Mouse (Mus musculus): Measurements from ENCODE around the gene Cog8.
"Not testable (repeated sequence)": the region's sequence is repeated elsewhere in the genome, so short reads cannot be mapped to it uniquely, and the experiment has no call there.

Cog8 gene

GRCm38 (mm10) chr8:107023479-107023878, 33.0 kb downstream of the Cog8 start:
- no peaks in the 10 kb centered on the region for H3K27me3 ChIP-seq (ENCODE audit: control insufficient read depth, insufficient read depth, low read length, poor library complexity, severe bottlenecking)
- no peak for DNase-seq (ENCODE audit: low read depth, low spot score)
- H3K36me3 ChIP-seq (ENCODE audit: control insufficient read depth, insufficient read depth, low read length, poor library complexity, severe bottlenecking): no peaks in the 10 kb centered on the region

- Histone ChIP-seq H3K27me3 (ENCODE audit: control insufficient read depth, insufficient read depth, low read length, poor library complexity, severe bottlenecking) (no peaks in the 10 kb centered on the region), H3K36me3 (ENCODE audit: control insufficient read depth, insufficient read depth, low read length, poor library complexity, severe bottlenecking) (no peaks in the 10 kb centered on the region)
- no peak for DNase-seq (ENCODE audit: low read depth, low spot score)
These were observed 41.6 kb downstream of the Cog8 start for GRCm38 (mm10) chr8:107014915-107015314.

GRCm38 (mm10) chr8:107012666-107013065, 43.8 kb downstream of the Cog8 start:
- no peaks in the 10 kb centered on the region for H3K27me3 ChIP-seq (ENCODE audit: control insufficient read depth, insufficient read depth, low read length, poor library complexity, severe bottlenecking)
- DNase-seq (ENCODE audit: low read depth, low spot score): no peak
- H3K36me3 ChIP-seq (ENCODE audit: control insufficient read depth, insufficient read depth, low read length, poor library complexity, severe bottlenecking): 0 out of 2 replicates have a peak, but pooled peaks cover 1% of the 10 kb centered on the region

- 0 out of 2 replicates have a peak, but pooled peaks cover 1% of the 10 kb centered on the region for H3K36me3 ChIP-seq (ENCODE audit: control insufficient read depth, insufficient read depth, low read length, poor library complexity, severe bottlenecking)
- no peaks in the 10 kb centered on the region for H3K27me3 ChIP-seq (ENCODE audit: control insufficient read depth, insufficient read depth, low read length, poor library complexity, severe bottlenecking)
- DNase-seq (ENCODE audit: low read depth, low spot score): no peak
These were observed 48.7 kb downstream of the Cog8 start for GRCm38 (mm10) chr8:107007795-107008194.

GRCm38 (mm10) chr8:107002532-107002931, 54.0 kb downstream of the Cog8 start:
- H3K36me3 ChIP-seq (ENCODE audit: control insufficient read depth, insufficient read depth, low read length, poor library complexity, severe bottlenecking): no peaks in the 10 kb centered on the region
- peak; percentile 91 for DNase-seq (ENCODE audit: low read depth, low spot score)

GRCm38 (mm10) chr8:106999068-106999467, 57.4 kb downstream of the Cog8 start:
- no peak for DNase-seq (ENCODE audit: low read depth, low spot score)
- no peaks in the 10 kb centered on the region for H3K36me3 ChIP-seq (ENCODE audit: control insufficient read depth, insufficient read depth, low read length, poor library complexity, severe bottlenecking)

More at GRCm38 (mm10) chr8:107002532-107002931, 54.0 kb downstream of the Cog8 start:
- H3K27me3 ChIP-seq (ENCODE audit: control insufficient read depth, insufficient read depth, low read length, poor library complexity, severe bottlenecking): no peaks in the 10 kb centered on the region

GRCm38 (mm10) chr8:106997416-106997815, 59.1 kb downstream of the Cog8 start:
- Histone ChIP-seq H3K36me3 (ENCODE audit: control insufficient read depth, insufficient read depth, low read length, poor library complexity, severe bottlenecking) (no peaks in the 10 kb centered on the region), H3K27me3 (ENCODE audit: control insufficient read depth, insufficient read depth, low read length, poor library complexity, severe bottlenecking) (no peaks in the 10 kb centered on the region)
- no peak for DNase-seq (ENCODE audit: low read depth, low spot score)

More at GRCm38 (mm10) chr8:106999068-106999467, 57.4 kb downstream of the Cog8 start:
- no peaks in the 10 kb centered on the region for H3K27me3 ChIP-seq (ENCODE audit: control insufficient read depth, insufficient read depth, low read length, poor library complexity, severe bottlenecking)

GRCm38 (mm10) chr8:106996339-106996738, 60.1 kb downstream of the Cog8 start:
- peak; percentile 27 for DNase-seq (ENCODE audit: low read depth, low spot score)
- H3K36me3 ChIP-seq (ENCODE audit: control insufficient read depth, insufficient read depth, low read length, poor library complexity, severe bottlenecking); H3K27me3 ChIP-seq (ENCODE audit: control insufficient read depth, insufficient read depth, low read length, poor library complexity, severe bottlenecking): not testable (repeated sequence)

Measured in splenic B cell, adult 2 months (primary cell).